Mouse (Mus musculus) cerebellum, adult 11 months (tissue): ENCODE measurements around the gene Kpna3.
"Not testable (repeated sequence)": the region's sequence is repeated elsewhere in the genome, so short reads cannot be mapped to it uniquely, and the experiment has no call there.

Experiments
- DNase-seq: peaks from one replicate; pipeline ENCODE4 v3.0.0; 2022

The Kpna3 gene

DNA sequence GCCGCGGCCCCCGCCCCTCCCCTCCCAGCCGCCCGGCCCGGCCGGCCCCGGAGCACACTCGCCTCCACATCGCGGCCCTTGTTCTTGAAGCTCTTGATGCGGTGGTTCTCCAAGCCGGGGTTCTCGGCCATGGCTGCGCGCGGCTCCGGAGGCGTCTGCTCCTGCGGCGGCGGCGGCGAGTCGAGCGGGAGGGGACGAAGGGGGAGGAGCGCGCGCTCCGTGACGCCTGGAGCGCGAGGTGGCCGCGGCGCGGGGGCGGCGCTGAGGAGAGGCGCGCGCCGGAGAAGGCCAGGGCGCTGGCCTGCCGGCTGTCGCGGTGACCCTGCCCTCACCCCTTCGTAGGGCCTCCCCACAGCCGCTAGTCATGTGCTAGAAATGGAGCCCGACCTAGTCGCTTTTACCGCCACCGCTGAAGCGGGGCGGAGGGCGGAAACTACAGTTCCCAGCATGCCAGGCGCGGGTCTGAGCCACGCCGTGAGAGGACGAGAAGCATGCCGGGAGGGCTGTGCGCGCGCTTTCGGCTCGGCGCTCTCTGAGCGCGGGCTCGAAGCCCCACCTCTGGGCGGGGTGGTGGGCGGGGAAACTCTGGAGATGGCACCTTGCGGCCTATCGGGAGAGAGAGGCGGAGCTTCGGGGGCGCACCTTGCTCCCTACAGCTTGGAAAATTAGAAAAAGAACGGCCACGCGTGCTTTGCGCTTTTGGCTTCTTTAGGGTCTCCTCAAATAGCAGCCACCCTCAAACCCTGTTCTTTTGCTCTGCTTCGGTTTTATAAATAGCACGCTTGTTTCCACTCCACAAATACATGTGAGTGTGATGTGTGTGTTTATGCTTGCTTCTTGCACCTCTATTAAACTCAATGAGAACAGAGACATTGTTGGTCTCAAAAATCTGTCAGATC lies at the start of gene Kpna3:
TSS of gene Kpna3 (minus strand) at position 214 of the 899 bp plus-strand sequence.
- peak; percentile 96 for DNase-seq

DNA sequence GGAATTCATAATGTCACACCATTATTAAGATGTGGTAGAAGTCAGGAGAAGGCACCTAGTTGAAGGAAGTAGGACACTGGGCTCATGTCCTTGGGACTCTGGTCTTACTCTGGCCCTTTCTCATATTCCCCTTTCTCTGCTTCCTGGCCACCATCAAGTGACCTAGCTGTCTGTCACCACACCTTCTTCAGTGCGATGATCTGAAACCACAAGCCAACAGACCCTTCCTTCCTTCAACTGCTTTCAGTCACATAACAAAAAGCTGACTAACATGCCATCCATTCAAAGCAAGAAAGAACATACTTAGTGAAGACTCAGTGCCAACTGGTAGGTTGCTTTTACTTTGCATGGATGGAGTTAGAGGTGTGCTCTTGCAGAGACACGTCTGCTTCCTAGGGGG lies 20.7 kb upstream of the Kpna3 start:
- DNase-seq: no peak

DNA sequence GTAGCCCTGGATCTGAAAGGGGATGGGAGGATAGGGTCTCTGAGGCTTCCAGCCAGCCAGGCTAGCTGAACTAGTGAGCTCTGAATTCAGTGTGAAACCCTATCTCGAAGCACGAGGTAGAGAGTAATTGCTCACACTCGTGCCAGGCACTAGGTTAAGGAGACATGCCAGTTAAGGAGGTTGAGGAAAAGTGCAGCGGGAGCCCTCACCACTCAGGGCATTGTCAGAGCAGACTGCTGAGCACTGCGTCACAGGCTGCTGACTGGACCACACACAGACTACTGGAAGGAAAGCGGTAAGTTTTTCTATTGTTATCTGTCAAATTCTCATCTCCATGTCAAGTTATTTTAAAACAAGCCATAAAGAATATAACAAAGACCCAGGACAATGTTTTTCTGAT lies 17.8 kb upstream of the Kpna3 start:
- no peak for DNase-seq

DNA sequence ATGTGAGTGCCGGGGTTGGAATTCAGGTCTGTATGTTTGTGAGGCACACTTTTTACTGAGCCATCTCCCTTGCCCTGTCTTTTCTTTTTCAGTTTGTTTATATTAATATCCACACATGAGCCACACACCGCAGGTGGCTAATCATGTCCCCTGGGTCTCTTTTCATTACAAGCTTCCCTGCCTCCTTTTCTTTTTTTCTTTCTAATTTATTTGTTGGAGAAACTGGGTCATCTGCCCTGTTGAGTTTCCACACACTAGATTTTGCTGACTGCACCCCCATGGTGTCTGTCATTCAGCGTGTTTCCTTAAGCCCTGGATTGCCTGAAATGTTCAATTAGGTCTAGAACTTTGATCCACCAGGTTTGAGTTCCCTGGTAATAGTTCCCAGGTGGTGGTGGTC lies 15.9 kb upstream of the Kpna3 start:
- no peak for DNase-seq

DNA sequence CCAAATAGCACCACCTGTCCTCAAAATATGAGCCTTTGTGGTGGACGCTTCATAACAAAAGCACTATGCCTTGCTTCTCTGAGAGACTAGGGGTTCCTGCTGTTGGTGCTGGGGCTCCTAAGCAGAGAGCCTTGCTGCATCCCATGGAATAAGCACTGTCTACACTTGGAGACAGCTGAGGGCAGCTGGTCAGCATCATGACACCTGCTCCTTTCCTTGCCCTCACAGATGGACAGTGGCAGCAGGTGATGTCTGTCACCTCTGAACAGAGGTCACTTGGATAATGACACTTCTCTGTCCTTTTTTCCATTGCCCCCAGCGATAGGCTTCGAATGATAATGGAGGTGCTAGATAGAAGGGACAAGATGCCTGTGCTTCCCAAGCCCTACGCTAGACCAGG lies 13.4 kb upstream of the Kpna3 start:
- DNase-seq: no peak

DNA sequence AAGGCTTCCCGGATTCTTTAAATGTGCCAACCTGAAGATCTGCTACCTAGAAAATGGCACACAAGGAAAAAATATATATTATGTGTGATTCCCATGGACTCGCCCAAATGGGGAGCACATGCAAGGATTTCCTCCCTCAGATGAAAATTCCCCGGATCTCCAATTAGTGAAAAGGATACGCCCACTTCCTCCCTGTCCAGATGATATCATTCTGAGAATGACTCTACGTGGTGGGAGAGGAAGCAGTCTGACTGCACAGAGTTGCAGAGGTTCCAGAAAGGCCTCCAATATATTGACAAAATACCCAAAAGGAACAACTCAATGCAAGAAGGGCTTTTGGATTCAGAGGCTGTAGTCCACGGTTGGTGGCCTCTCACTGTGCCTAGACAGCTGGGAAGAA lies 12.8 kb upstream of the Kpna3 start:
- no peak for DNase-seq

DNA sequence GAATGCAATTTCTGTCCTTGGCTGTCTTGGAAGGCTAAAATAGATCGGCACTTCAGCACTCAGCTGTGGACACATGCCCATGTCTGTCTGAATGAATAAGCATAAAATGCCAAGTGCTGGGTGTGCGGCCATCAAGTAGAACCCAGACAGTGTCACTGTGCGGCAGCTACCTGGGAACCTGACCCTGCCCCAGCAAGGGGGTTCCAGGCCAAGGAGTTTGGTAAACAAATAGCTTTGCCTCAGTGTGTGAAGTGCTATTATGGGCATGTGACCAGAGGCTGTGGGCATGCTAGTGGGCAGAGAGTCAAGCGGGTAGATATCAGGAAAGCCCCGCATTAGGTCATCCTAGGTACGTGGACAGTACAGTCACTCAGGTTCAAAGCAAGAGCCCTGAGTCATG lies 8.1 kb upstream of the Kpna3 start:
- DNase-seq: no peak

DNA sequence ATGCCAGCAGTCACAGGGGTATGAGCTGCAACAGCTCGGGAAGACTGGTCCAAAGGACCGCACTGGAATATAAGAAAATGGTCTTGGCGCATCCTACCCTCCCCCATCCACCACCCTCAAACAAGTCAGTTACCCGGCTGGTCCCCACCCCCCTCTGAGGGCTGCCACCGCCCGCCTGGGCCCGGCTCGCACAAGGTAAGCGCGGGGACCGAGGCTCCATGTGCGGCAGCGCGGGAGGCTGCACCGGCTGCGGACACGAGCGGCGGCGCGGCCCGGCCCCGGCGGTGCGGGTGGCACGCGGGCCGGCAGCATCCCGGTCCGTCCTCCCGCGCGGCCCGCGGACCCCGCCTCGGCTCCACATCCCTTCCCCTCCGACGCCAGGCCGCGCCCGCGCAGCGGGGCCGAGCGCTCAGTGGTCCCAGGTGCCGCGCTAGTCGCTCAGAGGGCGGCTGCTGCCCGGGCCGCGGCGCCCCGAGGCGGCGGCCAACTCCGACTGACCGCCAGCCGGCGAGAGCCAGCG lies 473 bp downstream of the Kpna3 start:
- peak; percentile 67 for DNase-seq

DNA sequence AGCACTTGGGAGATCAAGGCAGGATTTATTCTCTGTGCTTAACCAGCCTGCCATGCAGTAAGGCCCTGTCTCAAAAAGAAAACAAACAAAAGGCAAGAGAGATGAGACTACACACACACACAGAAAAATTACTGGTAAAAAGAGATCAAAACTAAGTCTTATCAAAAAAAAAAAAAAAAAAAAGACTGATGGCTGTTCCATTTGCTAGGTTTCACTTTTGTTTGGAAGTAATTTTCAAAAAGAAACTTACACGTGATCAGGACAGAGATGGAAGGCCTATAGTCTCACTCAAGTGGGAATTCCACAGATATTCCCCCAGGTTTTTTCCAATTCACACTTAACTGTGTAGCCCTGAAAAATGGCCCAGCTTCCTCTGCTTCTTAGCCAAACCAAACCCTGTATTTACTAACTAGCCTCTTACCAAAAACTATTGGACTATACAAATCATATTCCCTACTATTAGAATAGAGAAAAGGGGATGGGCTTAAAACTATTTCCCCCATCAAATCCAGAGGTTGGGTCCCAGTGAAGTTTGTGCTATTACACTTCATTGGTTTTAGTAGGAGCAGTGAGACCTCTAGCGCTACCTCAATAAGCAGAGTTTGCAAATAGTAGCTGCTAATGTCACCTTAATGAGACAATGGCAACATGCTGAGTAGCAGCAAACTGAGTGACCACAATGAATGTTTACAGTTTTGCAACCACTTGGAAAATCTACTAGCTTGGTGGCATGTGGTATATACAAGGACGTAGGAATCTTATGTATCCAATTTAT lies 1.3 kb downstream of the Kpna3 start:
- no peak for DNase-seq

DNA sequence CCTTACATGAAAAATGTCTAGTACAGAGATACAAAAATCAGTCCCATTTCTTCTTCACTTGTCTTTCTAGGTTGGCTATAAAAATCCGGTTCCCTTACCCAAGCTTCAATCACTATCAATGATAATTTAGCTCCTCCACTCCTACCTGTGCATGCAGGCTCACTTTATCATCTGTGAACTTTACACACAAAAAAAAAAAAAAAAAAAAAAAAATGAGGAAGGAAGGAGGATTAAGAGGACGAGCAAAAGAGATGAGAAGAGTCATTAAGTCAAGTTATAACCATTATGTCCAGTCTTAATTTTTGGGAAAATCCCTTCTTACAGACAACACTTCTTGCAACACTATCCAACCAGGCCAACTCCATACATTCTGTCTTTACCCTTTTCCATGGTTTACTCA lies 2.8 kb downstream of the Kpna3 start:
- DNase-seq: no peak

DNA sequence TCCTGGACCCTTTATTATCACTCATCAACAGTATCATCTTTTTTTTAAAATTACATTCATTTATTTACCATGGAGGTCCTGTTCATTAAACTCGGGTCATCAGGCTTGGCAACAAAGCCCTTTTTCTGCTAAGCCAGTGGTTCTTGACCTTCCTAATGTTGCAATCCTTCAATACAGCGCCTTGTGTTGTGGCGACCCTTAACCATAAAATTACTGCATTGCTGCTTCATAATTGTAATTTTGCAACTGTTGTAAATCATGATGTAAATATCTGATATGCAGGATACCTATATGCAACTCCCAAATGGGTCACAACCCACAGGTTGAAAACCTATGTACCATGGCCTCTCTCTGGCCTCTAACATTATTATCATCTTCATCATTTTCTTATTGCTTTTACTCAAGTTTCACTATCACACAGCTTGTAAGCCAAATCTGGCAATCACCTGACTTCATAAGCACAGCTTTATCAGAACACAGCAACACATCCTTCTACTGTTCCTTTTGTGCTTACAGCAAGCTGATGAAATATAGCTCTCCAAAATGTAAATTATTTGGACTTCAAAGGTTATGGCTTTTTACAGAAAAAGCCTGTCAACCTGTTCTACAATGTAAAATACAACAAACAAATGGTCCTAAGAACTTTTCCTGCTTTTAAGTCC lies 11.4 kb downstream of the Kpna3 start:
- no peak for DNase-seq

DNA sequence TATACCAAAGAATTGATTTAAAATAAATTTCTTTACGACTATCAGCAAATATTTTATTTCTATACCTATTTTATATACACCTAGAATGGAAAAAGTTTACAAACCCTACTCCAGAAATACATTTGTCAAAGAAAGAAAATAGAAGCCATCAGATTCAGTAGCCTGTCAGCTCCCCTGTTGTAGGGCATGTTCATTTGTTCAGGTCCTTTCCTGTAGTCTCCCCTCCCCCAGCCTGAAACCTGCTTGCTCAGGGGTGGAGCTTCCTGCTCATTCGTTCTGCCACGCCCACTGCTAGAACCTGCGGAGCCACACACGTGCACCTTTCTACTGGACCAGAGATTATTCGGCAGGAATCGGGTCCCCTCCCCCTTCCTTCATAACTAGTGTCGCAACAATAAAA lies 12.6 kb downstream of the Kpna3 start:
- DNase-seq: not testable (repeated sequence)

DNA sequence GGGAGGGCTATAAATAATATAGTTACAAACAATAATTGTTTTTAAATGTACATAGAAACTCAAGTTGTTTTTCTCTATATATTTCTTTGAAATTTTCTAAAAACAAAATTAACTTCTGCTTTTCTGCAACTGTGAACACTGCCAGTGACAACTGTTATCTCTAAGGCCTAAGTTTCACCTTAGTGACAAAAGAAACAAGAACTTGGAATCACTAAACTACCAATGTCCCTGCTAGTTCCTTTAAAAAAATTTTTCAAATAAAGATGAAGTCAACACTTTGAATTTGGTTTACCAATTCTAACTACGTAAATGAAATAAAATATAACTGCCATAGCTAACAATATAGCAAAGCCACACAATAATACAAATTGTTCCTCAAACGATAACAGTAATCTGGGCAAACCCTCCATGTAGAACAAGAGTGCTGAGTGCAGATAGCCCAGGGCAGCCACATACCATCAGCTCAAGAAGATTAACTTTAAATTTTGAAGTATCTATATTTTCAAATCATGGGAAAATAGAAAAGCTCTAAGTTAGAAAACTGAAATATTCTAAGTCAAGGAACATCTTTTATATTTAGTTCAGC lies 14.5 kb downstream of the Kpna3 start:
- no peak for DNase-seq

DNA sequence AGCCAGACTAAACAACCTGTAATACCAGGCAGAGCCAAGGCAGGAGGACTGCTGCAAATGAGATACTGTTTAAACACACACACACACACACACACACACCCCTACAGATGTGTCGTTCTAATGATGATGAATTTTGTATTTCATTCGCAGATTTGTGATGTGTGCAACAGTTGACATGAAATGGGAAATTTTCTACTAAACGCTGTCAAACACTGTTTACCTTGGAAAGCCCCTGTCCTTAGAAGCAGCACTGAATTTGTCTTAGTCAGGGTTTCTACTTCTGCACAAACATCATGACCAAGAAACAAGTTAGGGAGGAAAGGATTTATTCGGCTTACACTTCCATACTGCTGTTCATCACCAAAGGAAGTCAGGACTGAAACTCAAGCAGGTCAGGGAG lies 24.0 kb downstream of the Kpna3 start:
- no peak for DNase-seq

DNA sequence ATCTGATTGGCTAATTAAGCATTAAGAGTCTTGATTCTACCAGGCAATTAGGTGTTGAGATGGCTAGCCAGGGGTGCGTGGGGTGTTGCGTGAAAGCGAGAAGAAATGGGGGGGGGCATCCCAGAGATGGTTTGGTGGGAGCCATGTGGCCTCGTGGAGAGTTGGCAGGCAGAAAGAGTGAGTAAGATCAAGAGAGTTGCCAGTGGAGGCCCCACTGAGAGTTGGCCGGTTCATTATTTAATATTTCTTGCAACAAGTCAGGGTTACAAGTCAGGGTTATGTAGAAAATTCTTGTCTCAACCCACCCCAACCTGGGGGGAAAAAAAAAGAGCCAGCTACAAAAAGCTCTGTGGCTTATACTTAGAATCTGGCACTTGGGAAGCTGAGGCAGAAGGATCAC lies 24.4 kb downstream of the Kpna3 start:
- DNase-seq: no peak

DNA sequence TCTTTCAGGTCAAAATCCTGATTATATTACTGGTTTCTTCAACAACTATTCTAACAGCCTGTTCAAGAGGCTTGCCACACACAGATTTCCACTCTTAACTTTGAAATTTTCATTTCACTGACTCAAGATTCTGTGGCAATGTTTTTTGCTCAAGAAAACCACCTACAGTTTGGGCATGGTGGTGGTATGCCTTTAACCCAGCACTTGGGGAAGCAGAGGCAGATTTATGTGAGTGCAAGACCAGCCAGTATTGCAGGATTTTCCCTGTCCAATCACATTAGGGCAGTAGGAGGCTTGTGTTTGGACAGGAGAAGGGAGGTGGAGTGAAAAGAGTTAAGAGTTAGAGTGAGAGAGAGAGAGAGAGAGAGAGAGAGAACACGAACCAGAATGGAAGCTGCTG lies 24.9 kb downstream of the Kpna3 start:
- DNase-seq: no peak

DNA sequence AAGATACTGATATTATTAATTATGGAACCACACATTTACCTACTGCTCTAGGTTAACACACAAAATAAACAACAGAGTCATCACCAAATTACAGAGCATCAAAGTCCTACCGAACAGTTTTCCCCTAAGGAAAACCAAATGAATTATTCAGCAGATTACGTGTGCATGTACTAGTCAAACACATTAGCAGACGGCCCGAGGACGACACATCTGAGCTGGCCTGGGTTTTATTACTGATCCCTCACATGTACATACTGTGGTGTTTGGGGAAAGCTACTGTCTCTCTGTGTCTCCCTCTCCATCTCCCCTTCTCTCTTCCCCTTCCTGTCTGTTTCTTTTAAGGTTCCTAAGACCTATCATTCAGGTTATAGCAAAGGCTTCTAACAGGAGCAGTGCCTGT lies 25.5 kb downstream of the Kpna3 start:
- DNase-seq: no peak

DNA sequence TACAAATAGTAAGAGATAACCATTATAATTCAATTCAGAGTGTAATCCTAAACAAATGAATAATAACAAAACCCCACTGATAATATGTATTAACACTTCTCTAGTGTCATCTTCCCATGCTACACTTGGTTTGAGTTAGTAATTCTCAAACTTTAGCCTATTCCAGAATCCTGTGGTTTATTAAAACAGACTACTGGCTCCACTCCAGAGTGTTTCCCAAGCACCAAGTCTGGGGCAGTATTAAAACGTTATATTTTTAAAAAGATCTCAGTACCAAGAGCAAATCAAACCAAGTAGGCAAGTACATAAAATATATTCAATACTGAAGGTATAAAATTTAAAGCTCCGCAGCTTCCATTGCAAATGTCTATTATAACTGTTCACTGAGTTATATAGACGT lies 26.0 kb downstream of the Kpna3 start:
- no peak for DNase-seq

DNA sequence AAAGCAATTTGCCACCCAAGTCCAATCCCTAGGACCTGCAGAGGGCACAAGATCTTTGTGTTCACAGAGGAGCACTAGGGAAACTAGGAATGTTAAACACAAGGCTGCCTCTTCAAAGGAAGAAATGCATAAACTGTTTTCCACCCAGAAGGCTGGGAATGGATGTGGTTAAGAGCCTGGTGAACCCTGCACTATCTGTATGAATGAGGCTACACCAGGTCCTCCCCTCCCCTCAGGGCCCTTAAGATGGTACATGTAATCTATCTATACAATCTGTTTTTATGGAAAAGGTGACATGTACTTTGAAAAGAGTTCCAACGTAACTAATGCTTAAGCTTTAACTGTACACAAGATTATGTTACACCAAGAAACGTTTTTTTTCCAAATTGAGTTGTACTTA lies 29.7 kb downstream of the Kpna3 start:
- DNase-seq: no peak

DNA sequence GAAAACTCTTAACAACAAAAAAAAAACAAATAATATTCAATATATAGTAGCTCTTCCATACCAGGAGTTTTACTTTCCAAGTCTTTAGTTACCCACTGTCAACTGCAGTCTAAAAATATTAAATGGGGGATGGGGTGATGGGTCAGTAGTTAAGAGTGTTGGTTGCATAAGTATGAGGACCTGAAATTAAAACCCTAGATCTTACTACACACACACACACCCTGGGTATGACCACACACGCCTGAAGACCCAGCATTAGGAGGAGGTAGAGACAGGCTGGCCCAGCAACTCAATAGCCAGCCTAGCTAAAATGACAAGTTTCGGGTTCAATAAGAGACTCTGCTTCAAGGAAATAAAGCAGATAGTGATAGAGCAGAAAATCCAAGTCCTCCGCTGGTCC lies 32.6 kb downstream of the Kpna3 start:
- no peak for DNase-seq

DNA sequence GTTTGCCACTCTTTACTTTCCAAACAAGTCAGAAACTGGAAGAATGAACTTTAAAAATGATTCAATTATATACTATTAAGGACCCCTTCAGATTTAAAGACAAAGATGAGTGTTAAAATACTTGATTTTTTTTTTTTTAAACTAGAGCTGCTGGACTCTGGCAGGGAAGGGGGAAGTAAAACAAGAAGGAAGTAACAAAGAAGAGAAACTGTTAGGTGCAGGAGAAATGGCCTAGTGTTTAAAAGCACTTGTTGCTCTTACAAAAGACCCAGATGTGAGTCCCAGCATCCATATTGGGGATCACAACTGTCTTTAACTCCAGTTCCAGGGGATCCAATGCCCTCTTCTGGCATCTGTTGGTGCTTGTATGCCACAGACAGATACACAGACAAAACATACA lies 33.9 kb downstream of the Kpna3 start:
- no peak for DNase-seq

DNA sequence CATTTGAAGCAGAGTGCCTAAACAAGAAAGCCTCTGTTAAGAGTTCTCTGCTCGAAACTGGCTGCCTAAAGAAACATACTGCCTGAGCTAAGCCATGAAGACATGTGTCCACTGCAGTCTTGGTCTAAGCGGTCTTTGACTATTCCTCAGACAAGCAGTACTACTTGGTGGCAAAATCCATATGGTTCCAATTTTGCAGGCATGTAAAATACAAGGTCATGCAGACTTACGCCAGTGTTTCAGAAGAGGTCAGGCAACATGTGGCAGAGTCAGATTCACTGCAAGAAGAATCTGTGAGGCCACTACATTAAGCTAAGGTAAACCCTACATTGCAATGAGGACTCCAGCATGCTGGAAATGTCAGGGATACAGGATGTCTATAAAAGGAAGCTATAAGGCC lies 34.7 kb downstream of the Kpna3 start:
- no peak for DNase-seq

DNA sequence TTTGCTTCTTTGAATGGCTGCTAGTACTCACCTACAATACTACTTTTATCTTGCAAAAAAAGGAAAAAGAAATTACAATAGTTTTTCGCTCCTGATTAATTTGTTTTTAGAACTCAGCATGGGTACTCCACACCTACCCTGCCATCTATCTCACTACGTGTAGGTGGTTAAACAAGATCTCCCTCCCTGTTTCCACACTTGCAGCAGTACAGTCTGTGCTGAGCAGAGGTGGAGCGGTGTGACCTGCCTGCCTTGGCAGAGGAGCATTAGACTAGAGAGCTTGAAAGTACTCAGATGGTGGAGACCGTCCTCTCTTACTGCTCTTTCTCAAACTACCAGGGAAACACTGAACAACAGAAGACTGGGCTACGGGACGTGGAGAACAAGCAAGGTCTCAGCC lies 44.9 kb downstream of the Kpna3 start:
- no peak for DNase-seq
